Mouse (Mus musculus): Measurements from ENCODE around the gene Mogs. TPM values are rescaled to one million over a fixed set of nuclear protein-coding genes. Genes with fewer than 3 reads are reported as not detected.
A peak's percentile ranks its signal among the peaks of the same experiment; 100 is the strongest.

Gene Mogs
- total and polyA plus RNA-seq, 3 experiments = 28.3 to 104 (median 44.6) TPM

GRCm38 (mm10) chr6:83166243-83166630 is 50.9 kb downstream of the Mogs start:
- peaks cover 30% of the 10 kb centered on the region for H3K36me3 ChIP-seq (replicated peaks)
- TF ChIP-seq GATA1 (IDR thresholded peaks at IDR 0.05; ENCODE audit: borderline replicate concordance, low read length) (no peak), GATA2 (IDR thresholded peaks at IDR 0.05; ENCODE audit: borderline replicate concordance, low read depth, low read length) (no peak), TAL1 (conservative IDR thresholded peaks at IDR 0.05; ENCODE audit: low read depth, low read length) (no peak), CTCF (IDR thresholded peaks at IDR 0.05; ENCODE audit: low read depth, low read length) (no peak), POLR2AphosphoS5 (IDR thresholded peaks at IDR 0.05; ENCODE audit: insufficient replicate concordance, low read depth, low read length) (no peak)
- no peak; the same call in 1 of the 2 replicates for ATAC-seq (ENCODE audit: extremely low read depth, insufficient number of reproducible peaks, low FRiP score, poor library complexity, severe bottlenecking)
- peaks cover 14% of the 10 kb centered on the region for H3K27me3 ChIP-seq (ENCODE audit: insufficient read depth, low read length)
- no peak for DNase-seq (ENCODE audit: low spot score)
- H3K4me1 ChIP-seq (ENCODE audit: insufficient read depth, low read depth, low read length) = peaks cover 50% of the 10 kb centered on the region
- H3K9me3 ChIP-seq (replicated peaks) = no peaks in the 10 kb centered on the region
- H3K4me3 ChIP-seq (ENCODE audit: low read depth, low read length) = peak overlapping the region; percentile 87

Other genes with a start within 250 kb of the Mogs start
Only the 20 nearest of the 23 such genes appear.
- not detected in 2 replicates for gene Sema4f, start 175.7 kb upstream of the Mogs start, total RNA-seq (2014; fragmentation: Nextera tagmentation)
- 0.11 TPM in 1 of 2 replicates, not detected in the other for gene Sema4f, start 175.7 kb upstream of the Mogs start, total RNA-seq (2017)
- not detected in 2 replicates for gene Sema4f, start 175.7 kb upstream of the Mogs start, polyA plus RNA-seq (2012)
- gene M1ap, start 168.6 kb upstream of the Mogs start, total RNA-seq (2014; fragmentation: Nextera tagmentation) = 6.7 and 12.3 TPM in 2 replicates
- gene M1ap, start 168.6 kb upstream of the Mogs start, total RNA-seq (2017) = 3.3 and 3.5 TPM in 2 replicates
- 7.4 and 8.2 TPM in 2 replicates for gene M1ap, start 168.6 kb upstream of the Mogs start, polyA plus RNA-seq (2012)
- 5.1 and 7.8 TPM in 2 replicates for gene Dok1, start 82.0 kb upstream of the Mogs start, total RNA-seq (2014; fragmentation: Nextera tagmentation)
- 28.4 and 30.6 TPM in 2 replicates for gene Dok1, start 82.0 kb upstream of the Mogs start, total RNA-seq (2017)
- gene Dok1, start 82.0 kb upstream of the Mogs start, polyA plus RNA-seq (2012) = 78.1 and 82.5 TPM in 2 replicates
- 0.75 and 0.87 TPM in 2 replicates for gene Loxl3, start 81.3 kb upstream of the Mogs start, total RNA-seq (2014; fragmentation: Nextera tagmentation)
- gene Loxl3, start 81.3 kb upstream of the Mogs start, total RNA-seq (2017) = 0.71 and 1.1 TPM in 2 replicates
- 0.12 and 0.32 TPM in 2 replicates for gene Loxl3, start 81.3 kb upstream of the Mogs start, polyA plus RNA-seq (2012)
- 409 and 454 TPM in 2 replicates for gene Aup1, start 61.0 kb upstream of the Mogs start, total RNA-seq (2014; fragmentation: Nextera tagmentation)
- 133 and 163 TPM in 2 replicates for gene Aup1, start 61.0 kb upstream of the Mogs start, total RNA-seq (2017)
- gene Aup1, start 61.0 kb upstream of the Mogs start, polyA plus RNA-seq (2012) = 1,014 and 1,378 TPM in 2 replicates
- gene Htra2, start 60.2 kb upstream of the Mogs start, total RNA-seq (2014; fragmentation: Nextera tagmentation) = 36.0 and 39.9 TPM in 2 replicates
- gene Htra2, start 60.2 kb upstream of the Mogs start, total RNA-seq (2017) = 36.7 and 47.0 TPM in 2 replicates
- gene Htra2, start 60.2 kb upstream of the Mogs start, polyA plus RNA-seq (2012) = 35.6 and 36.5 TPM in 2 replicates
- gene Dqx1, start 57.7 kb upstream of the Mogs start, total RNA-seq (2014; fragmentation: Nextera tagmentation) = 23.5 and 28.7 TPM in 2 replicates
- gene Dqx1, start 57.7 kb upstream of the Mogs start, total RNA-seq (2017) = 2.5 and 3.8 TPM in 2 replicates
- 1.4 and 2.3 TPM in 2 replicates for gene Dqx1, start 57.7 kb upstream of the Mogs start, polyA plus RNA-seq (2012)
- gene Tlx2, start 45.2 kb upstream of the Mogs start, total RNA-seq (2014; fragmentation: Nextera tagmentation) = not detected in 2 replicates
- gene Tlx2, start 45.2 kb upstream of the Mogs start, total RNA-seq (2017) = not detected in 2 replicates
- not detected in 2 replicates for gene Tlx2, start 45.2 kb upstream of the Mogs start, polyA plus RNA-seq (2012)
- 41.1 and 57.1 TPM in 2 replicates for gene Pcgf1, start 37.6 kb upstream of the Mogs start, total RNA-seq (2014; fragmentation: Nextera tagmentation)
- gene Pcgf1, start 37.6 kb upstream of the Mogs start, total RNA-seq (2017) = 14.5 and 17.8 TPM in 2 replicates
- 8.7 and 10.8 TPM in 2 replicates for gene Pcgf1, start 37.6 kb upstream of the Mogs start, polyA plus RNA-seq (2012)
- gene Lbx2, start 29.1 kb upstream of the Mogs start, total RNA-seq (2014; fragmentation: Nextera tagmentation) = not detected in 2 replicates
- gene Lbx2, start 29.1 kb upstream of the Mogs start, total RNA-seq (2017) = not detected in 2 replicates
- gene Lbx2, start 29.1 kb upstream of the Mogs start, polyA plus RNA-seq (2012) = 0.15 and 0.19 TPM in 2 replicates
- gene Ccdc142, start 13.9 kb upstream of the Mogs start, total RNA-seq (2014; fragmentation: Nextera tagmentation) = 1.0 and 3.4 TPM in 2 replicates
- gene Ccdc142, start 13.9 kb upstream of the Mogs start, total RNA-seq (2017) = 4.2 and 4.4 TPM in 2 replicates
- gene Ccdc142, start 13.9 kb upstream of the Mogs start, polyA plus RNA-seq (2012) = 5.5 and 6.3 TPM in 2 replicates
- gene Gm42688, start 13.9 kb upstream of the Mogs start, total RNA-seq (2014; fragmentation: Nextera tagmentation) = 2.6 and 2.9 TPM in 2 replicates
- gene Gm42688, start 13.9 kb upstream of the Mogs start, total RNA-seq (2017) = 3.9 and 4.3 TPM in 2 replicates
- 2.5 and 3.4 TPM in 2 replicates for gene Gm42688, start 13.9 kb upstream of the Mogs start, polyA plus RNA-seq (2012)
- 17.5 and 22.1 TPM in 2 replicates for gene Mrpl53, start 6.5 kb upstream of the Mogs start, total RNA-seq (2014; fragmentation: Nextera tagmentation)
- gene Mrpl53, start 6.5 kb upstream of the Mogs start, total RNA-seq (2017) = 28.5 and 32.5 TPM in 2 replicates
- gene Mrpl53, start 6.5 kb upstream of the Mogs start, polyA plus RNA-seq (2012) = 43.2 and 51.2 TPM in 2 replicates
- 30.8 and 49.1 TPM in 2 replicates for gene Wbp1, start 6.1 kb downstream of the Mogs start, total RNA-seq (2014; fragmentation: Nextera tagmentation)
- gene Wbp1, start 6.1 kb downstream of the Mogs start, total RNA-seq (2017) = 94.7 and 104 TPM in 2 replicates
- 32.3 and 47.9 TPM in 2 replicates for gene Wbp1, start 6.1 kb downstream of the Mogs start, polyA plus RNA-seq (2012)
- 19.7 and 20.5 TPM in 2 replicates for gene Ino80b, start 9.9 kb downstream of the Mogs start, total RNA-seq (2014; fragmentation: Nextera tagmentation)
- 21.1 and 27.1 TPM in 2 replicates for gene Ino80b, start 9.9 kb downstream of the Mogs start, total RNA-seq (2017)
- 121 and 171 TPM in 2 replicates for gene Ino80b, start 9.9 kb downstream of the Mogs start, polyA plus RNA-seq (2012)
- 6.8 and 7.6 TPM in 2 replicates for gene Rtkn, start 20.0 kb downstream of the Mogs start, total RNA-seq (2014; fragmentation: Nextera tagmentation)
- 4.0 and 4.9 TPM in 2 replicates for gene Rtkn, start 20.0 kb downstream of the Mogs start, total RNA-seq (2017)
- gene Rtkn, start 20.0 kb downstream of the Mogs start, polyA plus RNA-seq (2012) = 34.2 and 48.4 TPM in 2 replicates
- not detected in 2 replicates for gene Wdr54, start 40.9 kb downstream of the Mogs start, total RNA-seq (2014; fragmentation: Nextera tagmentation)
- 0.27 TPM in 1 of 2 replicates, not detected in the other for gene Wdr54, start 40.9 kb downstream of the Mogs start, total RNA-seq (2017)
- gene Wdr54, start 40.9 kb downstream of the Mogs start, polyA plus RNA-seq (2012) = not detected in 2 replicates
- gene 1700003E16Rik, start 40.9 kb downstream of the Mogs start, total RNA-seq (2014; fragmentation: Nextera tagmentation) = not detected in 2 replicates
- gene 1700003E16Rik, start 40.9 kb downstream of the Mogs start, total RNA-seq (2017) = 0.12 and 0.16 TPM in 2 replicates
- not detected in 2 replicates for gene 1700003E16Rik, start 40.9 kb downstream of the Mogs start, polyA plus RNA-seq (2012)
- 83.0 and 86.3 TPM in 2 replicates for gene Dctn1, start 50.4 kb downstream of the Mogs start, total RNA-seq (2014; fragmentation: Nextera tagmentation)
- 31.0 and 51.6 TPM in 2 replicates for gene Dctn1, start 50.4 kb downstream of the Mogs start, total RNA-seq (2017)
- 243 and 444 TPM in 2 replicates for gene Dctn1, start 50.4 kb downstream of the Mogs start, polyA plus RNA-seq (2012)
- not detected in 2 replicates for gene Slc4a5, start 104.3 kb downstream of the Mogs start, total RNA-seq (2014; fragmentation: Nextera tagmentation)
- 0.05 TPM in 1 of 2 replicates, not detected in the other for gene Slc4a5, start 104.3 kb downstream of the Mogs start, total RNA-seq (2017)
- gene Slc4a5, start 104.3 kb downstream of the Mogs start, polyA plus RNA-seq (2012) = not detected in 2 replicates